Mouse (Mus musculus) liver, embryonic 16.5 days (tissue): Measurements from ENCODE around the gene Med29. TPM values are rescaled to one million over a fixed set of nuclear protein-coding genes. Genes with fewer than 3 reads are reported as not detected.

ENCODE experiments used
- ATAC-seq: fragments of 200-750 bp; cut with Nextera tagmentation; 2 replicates; pipeline ENCODE4 v1.8.0; 2017; ENCODE audit warnings: low read depth, mild to moderate bottlenecking, moderate number of reproducible peaks, moderate library complexity
- H3K27ac ChIP-seq: fragments of 300-500 bp; sonication (generic); 2 replicates; pipeline ENCODE4 v1.5.1; 2014; ENCODE audit warnings: mild to moderate bottlenecking, low read length
- H3K27me3 ChIP-seq: fragments of 300-500 bp; sonication (generic); 2 replicates; pipeline ENCODE4 v1.6.1; 2014; ENCODE audit warnings: low read depth, low read length, mixed read lengths; ENCODE audit not compliant: control insufficient read depth, insufficient read depth
- H3K36me3 ChIP-seq: fragments of 300-500 bp; sonication (generic); 2 replicates; pipeline ENCODE4 v1.6.1; 2014; ENCODE audit warnings: mild to moderate bottlenecking; ENCODE audit not compliant: control insufficient read depth, insufficient read depth
- H3K4me1 ChIP-seq: fragments of 300-500 bp; sonication (generic); 2 replicates; pipeline ENCODE4 v1.6.1; 2014; ENCODE audit warnings: low read depth, low read length, mixed read lengths; ENCODE audit not compliant: control insufficient read depth
- H3K4me2 ChIP-seq: fragments of 300-500 bp; sonication (generic); 2 replicates; pipeline ENCODE4 v1.6.1; 2014; ENCODE audit warnings: low read depth, low read length, mixed read lengths
- H3K4me3 ChIP-seq: fragments of 300-500 bp; sonication (generic); 2 replicates; pipeline ENCODE4 v1.5.1; 2014; ENCODE audit warnings: low read depth, mild to moderate bottlenecking, low read length
- H3K9ac ChIP-seq: fragments of 300-500 bp; sonication (generic); 2 replicates; pipeline ENCODE4 v1.6.1; 2014; ENCODE audit warnings: low read depth, low read length
- H3K9me3 ChIP-seq: fragments of 300-500 bp; sonication (generic); replicated peaks from 2 replicates; pipeline ENCODE4 v1.6.1; 2016; ENCODE audit warnings: low read length; ENCODE audit not compliant: control insufficient read depth
- WGBS: fragments of 180-500 bp; shearing (Covaris S2); extraction: QIAGEN DNeasy Blood & Tissue Kit; methylation state at CpG from one replicate; pipeline ENCODE4 v1.1.7; 2014; ENCODE audit not compliant: insufficient replicate concordance; 5-methylcytosine and 5-hydroxymethylcytosine counted together
- polyA plus RNA-seq: library from polyadenylated mRNA; unstranded; fragments of >200 nt; fragmentation: Nextera tagmentation; extraction: Ambion mirVana; gene quantifications from 2 replicates; pipeline ENCODE4 v1.2.1, GENCODE M21; 2015

The Med29 gene
- polyA plus RNA-seq, 1 experiment from 2014 or later = 21.6 TPM

DNA sequence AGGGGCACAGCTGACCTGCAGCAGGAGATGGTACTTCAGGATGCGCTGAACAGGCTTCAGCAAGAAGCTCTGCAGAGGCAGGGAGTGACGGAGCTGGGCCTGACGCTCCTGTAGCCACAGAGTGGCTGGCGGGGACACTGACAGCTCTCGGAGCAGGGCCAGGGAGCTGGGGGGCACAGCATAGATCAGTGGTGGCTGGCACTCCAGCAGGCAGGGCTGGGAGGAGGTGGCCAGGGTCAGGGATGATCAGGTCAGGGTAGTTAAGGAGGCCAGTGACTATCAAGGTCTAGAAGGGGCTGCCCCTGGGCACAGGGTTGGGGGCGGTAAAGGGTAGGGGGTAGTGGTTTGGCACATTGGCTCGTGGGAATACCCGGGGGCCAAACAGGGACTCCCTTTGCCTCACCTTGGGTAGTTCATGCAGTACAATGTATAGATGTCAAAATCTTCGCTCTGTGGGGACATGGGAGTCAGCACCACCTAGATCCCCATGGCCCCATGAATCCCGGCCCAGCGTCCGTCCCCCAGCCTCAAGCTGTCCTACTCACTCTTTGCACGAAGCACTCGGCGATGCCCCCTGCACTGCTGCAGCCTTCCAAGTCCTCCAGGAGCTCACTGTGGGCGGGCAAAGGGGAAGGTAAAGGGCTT is 24.1 kb downstream of the Med29 start:
- no peaks in the 10 kb centered on the region for H3K9me3 ChIP-seq
- no peak overlapping the region for H3K27ac ChIP-seq
- no peak overlapping the region for H3K9ac ChIP-seq
- no peak for ATAC-seq
- H3K36me3 ChIP-seq = no peaks in the 10 kb centered on the region
- H3K4me3 ChIP-seq = no peak overlapping the region
- H3K27me3 ChIP-seq = peaks cover 7% of the 10 kb centered on the region
- 76% methylated on average over 16 of the region's 16 CpGs for WGBS
- H3K4me1 ChIP-seq = peaks cover 17% of the 10 kb centered on the region
- no peak overlapping the region for H3K4me2 ChIP-seq

DNA sequence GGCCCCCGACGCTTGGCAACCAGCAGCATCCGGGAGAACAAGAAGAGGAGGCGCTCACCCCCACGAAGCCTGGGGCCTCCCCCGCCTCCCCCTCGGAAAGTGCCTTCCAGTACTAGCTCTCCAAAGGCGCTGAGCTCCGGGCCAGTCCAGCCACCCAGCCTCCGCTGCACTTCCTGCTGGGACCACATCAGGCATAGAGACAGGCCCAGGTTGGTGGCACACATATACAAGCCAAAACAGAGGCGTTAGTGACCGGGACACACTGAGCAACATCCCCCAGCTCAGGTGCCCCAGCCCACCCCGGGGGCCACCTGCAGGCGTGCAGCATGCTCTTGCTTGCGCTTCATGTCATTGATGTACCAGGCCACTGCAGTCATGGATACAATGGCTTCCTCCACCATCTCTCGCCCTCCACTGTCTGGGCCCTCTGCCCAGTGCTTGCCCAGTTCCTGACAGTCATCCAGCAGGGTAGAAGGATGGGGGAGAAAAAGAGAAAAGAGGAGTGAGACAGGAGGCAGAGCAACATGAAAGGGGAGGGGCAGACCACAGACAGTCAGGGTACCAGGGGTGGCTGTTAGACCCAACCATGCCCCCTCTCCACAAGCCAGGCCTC is 24.7 kb downstream of the Med29 start:
- no peaks in the 10 kb centered on the region for H3K9me3 ChIP-seq
- H3K27me3 ChIP-seq = peaks cover 7% of the 10 kb centered on the region
- H3K4me3 ChIP-seq = no peak overlapping the region
- H3K4me2 ChIP-seq = no peak overlapping the region
- ATAC-seq = no peak
- H3K36me3 ChIP-seq = no peaks in the 10 kb centered on the region
- no peak overlapping the region for H3K27ac ChIP-seq
- H3K9ac ChIP-seq = no peak overlapping the region
- peaks cover 14% of the 10 kb centered on the region for H3K4me1 ChIP-seq
- WGBS = 74% methylated on average over 16 of the region's 16 CpGs

GRCm38 (mm10) chr7:28362441-28363060 is 30.0 kb downstream of the Med29 start:
- H3K4me3 ChIP-seq = no peak overlapping the region
- no peak overlapping the region for H3K27ac ChIP-seq
- H3K36me3 ChIP-seq = no peaks in the 10 kb centered on the region
- no peaks in the 10 kb centered on the region for H3K9me3 ChIP-seq
- peaks cover 2% of the 10 kb centered on the region for H3K4me1 ChIP-seq
- no peak for ATAC-seq
- 74% methylated on average over 16 of the region's 16 CpGs for WGBS
- H3K27me3 ChIP-seq = no peaks in the 10 kb centered on the region
- H3K4me2 ChIP-seq = no peak overlapping the region
- H3K9ac ChIP-seq = no peak overlapping the region

DNA sequence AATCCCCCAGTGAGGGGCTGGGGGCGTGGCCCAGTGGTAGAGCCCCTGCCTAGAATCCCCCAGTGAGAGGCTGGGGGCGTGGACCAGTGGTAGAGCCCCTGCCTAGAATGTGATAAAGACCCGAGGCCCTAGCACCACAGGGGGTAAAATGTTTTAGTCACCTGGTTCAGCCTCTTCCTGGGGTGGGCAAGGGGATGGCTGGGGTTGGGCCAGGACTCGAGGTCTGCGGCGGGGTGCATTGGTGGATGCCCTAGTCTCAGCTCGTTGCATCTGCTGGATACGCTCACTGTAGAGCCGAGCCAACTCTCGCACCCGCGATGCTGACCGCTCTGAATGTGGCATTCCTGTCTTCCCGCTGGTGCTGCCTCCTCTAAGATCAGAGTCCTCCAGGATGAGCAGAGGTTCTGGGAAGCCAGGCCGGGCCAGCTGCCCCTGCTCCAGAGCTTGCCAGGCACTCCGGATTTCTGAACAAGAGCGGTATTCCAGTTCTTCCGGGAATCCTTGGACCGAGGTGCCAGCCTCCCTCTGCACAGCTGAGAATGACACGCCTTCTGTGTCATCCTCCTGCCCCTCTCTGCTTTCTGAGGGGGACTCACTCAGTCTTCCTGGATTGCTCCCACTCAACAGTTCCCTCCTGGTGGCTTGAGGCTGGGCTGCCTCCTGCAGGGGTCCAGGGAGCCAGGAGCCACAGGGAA is 30.7 kb downstream of the Med29 start:
- no peak for ATAC-seq
- Histone ChIP-seq H3K4me1 (peaks cover 9% of the 10 kb centered on the region), H3K4me3 (no peak overlapping the region), H3K9ac (no peak overlapping the region), H3K4me2 (no peak overlapping the region), H3K36me3 (no peaks in the 10 kb centered on the region), H3K27me3 (no peaks in the 10 kb centered on the region), H3K27ac (no peak overlapping the region), H3K9me3 (no peaks in the 10 kb centered on the region)
- 79% methylated on average over 20 of the region's 20 CpGs for WGBS

DNA sequence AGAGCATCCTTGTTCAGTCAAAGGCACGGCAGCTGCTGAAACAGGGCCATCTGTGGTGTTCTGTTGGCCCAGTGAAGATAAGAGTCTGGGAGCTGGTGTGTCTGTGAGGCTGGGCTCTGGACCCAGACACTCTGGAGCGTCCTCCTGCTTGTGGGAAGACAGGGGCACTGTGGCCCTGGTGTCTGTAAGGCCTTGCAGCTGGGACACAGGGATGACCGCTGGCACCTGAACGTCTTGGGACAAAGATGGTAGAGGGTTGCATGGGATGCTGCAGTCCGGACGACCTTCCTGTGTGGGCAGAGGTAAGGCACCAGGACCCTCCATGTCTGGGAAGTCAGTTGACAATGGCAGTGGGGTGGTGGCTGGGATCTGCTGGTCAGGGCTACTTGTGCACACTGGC is 32.2 kb downstream of the Med29 start:
- no peaks in the 10 kb centered on the region for H3K36me3 ChIP-seq
- H3K4me3 ChIP-seq = no peak overlapping the region
- H3K4me1 ChIP-seq = peaks cover 12% of the 10 kb centered on the region
- H3K4me2 ChIP-seq = no peak overlapping the region
- H3K9ac ChIP-seq = no peak overlapping the region
- no peaks in the 10 kb centered on the region for H3K9me3 ChIP-seq
- no peak for ATAC-seq
- no peaks in the 10 kb centered on the region for H3K27me3 ChIP-seq
- no peak overlapping the region for H3K27ac ChIP-seq
- 71% methylated on average over 6 of the region's 6 CpGs for WGBS

GRCm38 (mm10) chr7:28359854-28360253 is 32.7 kb downstream of the Med29 start:
- Histone ChIP-seq H3K9me3 (no peaks in the 10 kb centered on the region), H3K27ac (no peak overlapping the region), H3K27me3 (no peaks in the 10 kb centered on the region), H3K4me1 (peaks cover 12% of the 10 kb centered on the region), H3K4me2 (no peak overlapping the region), H3K9ac (no peak overlapping the region), H3K36me3 (no peaks in the 10 kb centered on the region), H3K4me3 (no peak overlapping the region)
- 78% methylated on average over 10 of the region's 10 CpGs for WGBS
- ATAC-seq = no peak

- ATAC-seq = no peak
- H3K36me3 ChIP-seq = peaks cover 10% of the 10 kb centered on the region
- H3K27ac ChIP-seq = peak overlapping the region; percentile 16
- no peaks in the 10 kb centered on the region for H3K27me3 ChIP-seq
- 62% methylated on average over 7 of the region's 7 CpGs for WGBS
- no peak overlapping the region for H3K4me2 ChIP-seq
- peaks cover 12% of the 10 kb centered on the region for H3K4me1 ChIP-seq
- no peak overlapping the region for H3K4me3 ChIP-seq
- H3K9me3 ChIP-seq = no peaks in the 10 kb centered on the region
- H3K9ac ChIP-seq = no peak overlapping the region
These were observed 34.1 kb downstream of the Med29 start for GRCm38 (mm10) chr7:28358431-28358830.

DNA sequence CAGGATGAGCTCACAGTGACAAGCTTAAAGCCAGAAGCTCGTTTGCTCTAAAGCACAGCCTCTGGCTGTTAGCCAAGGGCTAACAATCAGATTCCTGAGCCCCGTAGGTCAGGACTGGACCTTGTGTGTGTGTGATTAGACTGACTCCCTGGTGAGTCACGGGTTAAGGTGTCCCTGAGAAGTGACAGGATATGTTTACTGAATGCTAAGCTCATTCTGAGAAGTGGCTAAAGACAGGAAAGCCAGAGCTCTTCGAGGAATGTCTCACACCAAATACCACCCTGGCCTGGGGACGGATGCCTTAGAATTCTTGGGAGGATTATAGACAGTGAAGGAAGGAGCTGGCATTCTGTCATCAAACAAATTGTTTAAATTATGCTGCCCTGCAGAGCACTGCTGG is 34.5 kb downstream of the Med29 start:
- Histone ChIP-seq H3K36me3 (peaks cover 14% of the 10 kb centered on the region), H3K9me3 (no peaks in the 10 kb centered on the region), H3K4me2 (peak overlapping the region; percentile 21), H3K4me1 (peaks cover 17% of the 10 kb centered on the region), H3K27me3 (no peaks in the 10 kb centered on the region), H3K27ac (peak overlapping the region; percentile 16), H3K4me3 (no peak overlapping the region), H3K9ac (no peak overlapping the region)
- 14% methylated on average over 5 of the region's 5 CpGs for WGBS
- ATAC-seq = peak; percentile 57

GRCm38 (mm10) chr7:28356981-28357380 is 35.5 kb downstream of the Med29 start:
- H3K4me3 ChIP-seq = no peak overlapping the region
- H3K9ac ChIP-seq = no peak overlapping the region
- ATAC-seq = peak; percentile 16; the same call in 1 of the 2 replicates
- H3K9me3 ChIP-seq = no peaks in the 10 kb centered on the region
- no peak overlapping the region for H3K4me2 ChIP-seq
- 47% methylated on average over 5 of the region's 5 CpGs for WGBS
- no peaks in the 10 kb centered on the region for H3K27me3 ChIP-seq
- peak overlapping the region; percentile 16 for H3K27ac ChIP-seq
- peaks cover 21% of the 10 kb centered on the region for H3K36me3 ChIP-seq
- H3K4me1 ChIP-seq = peaks cover 22% of the 10 kb centered on the region
